Mouse (Mus musculus) left cerebral cortex, adult 8-10 months (tissue): ENCODE results near the gene Olfr1381. TPM values are rescaled to one million over a fixed set of nuclear protein-coding genes. Genes with fewer than 3 reads are reported as not detected.
"Not testable (repeated sequence)": the region's sequence is repeated elsewhere in the genome, so short reads cannot be mapped to it uniquely, and the experiment has no call there.

Experiments used
- DNase-seq, 2 experiments: peaks; one replicate each; pipeline ENCODE4 v3.0.0; 2022; ENCODE audit warnings: low spot score in 2 of 2
- total RNA-seq, 4 experiments: library from RNA; stranded (reverse); gene quantifications; 2 replicates each; pipeline ENCODE4 v1.2.4; 2022

Gene Olfr1381
- not detected for total RNA-seq

GRCm38 (mm10) chr11:49543149-49543548, at the start of gene Olfr1381:
Olfr1381 (plus strand) TSS chr11:49543449.
- not testable (repeated sequence) for DNase-seq

- peak in 1 of 2 experiments; percentile 9 for DNase-seq
These were observed 25.2 kb upstream of the Olfr1381 start for GRCm38 (mm10) chr11:49518086-49518485.

- DNase-seq = no peak
These were observed 23.9 kb upstream of the Olfr1381 start, which contains the start of gene Olfr1383 for GRCm38 (mm10) chr11:49519348-49519747. Olfr1383 (plus strand) TSS chr11:49519648.

- no peak for DNase-seq
These were observed 15.3 kb upstream of the Olfr1381 start, which contains the start of gene Olfr1382 for GRCm38 (mm10) chr11:49527947-49528346. Olfr1382 (plus strand) TSS chr11:49528247.

GRCm38 (mm10) chr11:49532761-49533160, 10.5 kb upstream of the Olfr1381 start:
- no peak for DNase-seq

GRCm38 (mm10) chr11:49536631-49537030, 6.6 kb upstream of the Olfr1381 start:
- peak in 1 of 2 experiments; percentile 10 for DNase-seq

- not testable (repeated sequence) for DNase-seq
These were observed 10.8 kb downstream of the Olfr1381 start for GRCm38 (mm10) chr11:49554033-49554432.

GRCm38 (mm10) chr11:49556578-49556977, 13.3 kb downstream of the Olfr1381 start, which contains the start of gene Olfr1380:
Olfr1380 (plus strand) TSS chr11:49556878.
- DNase-seq = not testable (repeated sequence)

- DNase-seq = not testable (repeated sequence)
These were observed 31.8 kb downstream of the Olfr1381 start for GRCm38 (mm10) chr11:49575054-49575453.

GRCm38 (mm10) chr11:49580452-49580851, 37.2 kb downstream of the Olfr1381 start:
- not testable (repeated sequence) for DNase-seq

- no peak for DNase-seq
These were observed 47.0 kb downstream of the Olfr1381 start for GRCm38 (mm10) chr11:49590213-49590612.

- not testable (repeated sequence) for DNase-seq
These were observed 53.9 kb downstream of the Olfr1381 start for GRCm38 (mm10) chr11:49597149-49597548.

Other genes starting within 250 kb of the Olfr1381 start
- not detected for gene Olfr10, start 238.7 kb upstream of the Olfr1381 start, total RNA-seq
- not detected for gene Olfr1391, start 220.7 kb upstream of the Olfr1381 start, total RNA-seq
- gene Olfr1390, start 208.3 kb upstream of the Olfr1381 start, total RNA-seq = not detected
- not detected for gene Olfr1389, start 120.4 kb upstream of the Olfr1381 start, total RNA-seq
- under 1 TPM; 0.15 to 0.57 (median 0.26) TPM for gene Olfr1388, start 106.8 kb upstream of the Olfr1381 start, total RNA-seq
- not detected for gene Olfr1387, start 88.1 kb upstream of the Olfr1381 start, total RNA-seq
- gene Olfr1386, start 78.4 kb upstream of the Olfr1381 start, total RNA-seq = not detected
- under 1 TPM in 1 of 4 experiments, not detected in 3; 0.11 TPM for gene Olfr1385, start 54.4 kb upstream of the Olfr1381 start, total RNA-seq
- not detected for gene Olfr1384, start 36.7 kb upstream of the Olfr1381 start, total RNA-seq
- not detected for gene Olfr1383, start 23.8 kb upstream of the Olfr1381 start, total RNA-seq
- gene Olfr1382, start 15.2 kb upstream of the Olfr1381 start, total RNA-seq = not detected
- not detected for gene Olfr1380, start 13.4 kb downstream of the Olfr1381 start, total RNA-seq
- 1 to 10 TPM; 2.5 to 3.0 (median 2.8) TPM for gene Flt4, start 65.8 kb downstream of the Olfr1381 start, total RNA-seq
- not detected for gene Scgb3a1, start 120.2 kb downstream of the Olfr1381 start, total RNA-seq
- 10 to 100 TPM; 45.5 to 58.3 (median 52.1) TPM for gene Cnot6, start 169.3 kb downstream of the Olfr1381 start, total RNA-seq